Mouse (Mus musculus) testis, adult 10 weeks (tissue): Measurements from ENCODE around the gene Tex13a. TPM values are rescaled to one million over a fixed set of nuclear protein-coding genes. Genes with fewer than 3 reads are reported as not detected.

ENCODE experiments used
- polyA plus RNA-seq: library from polyadenylated mRNA; stranded (reverse); fragments of 350-450 nt; fragmentation: Illumina TruSeq; extraction: RNeasy Lipid Tissue Mini Kit (QIAGEN cat#74804); gene quantifications from one replicate; pipeline ENCODE4 v1.2.3, GENCODE M21; 2014; ENCODE audit warnings: low read depth, low replicate concordance

The Tex13a gene
- 106 TPM for polyA plus RNA-seq

GRCm38 (mm10) chrX:138209480-138209879, at the start of gene Tex13a:
Gene Tex13a, minus strand, starts transcription at chrX:138209580.

